Mouse (Mus musculus) stomach, postnatal 0 days (tissue): ENCODE results near the gene Efhd1.

Experiments
- CTCF ChIP-seq: IDR thresholded peaks from 2 replicates; pipeline ENCODE4 v1.5.1; 2016; ENCODE audit warnings: antibody characterized with exemption, low read depth, mild to moderate bottlenecking, moderate library complexity
- EP300 ChIP-seq: optimal IDR thresholded peaks from 2 replicates; pipeline ENCODE3; 2016; ENCODE audit warnings: antibody characterized with exemption

GRCm38 (mm10) chr1:87300360-87301286, 36.5 kb downstream of the Efhd1 start:
- TF ChIP-seq CTCF (no peak), EP300 (no peak)
